Mouse (Mus musculus) gastrocnemius, adult 8-10 months (tissue): ENCODE results near the gene Uncx. TPM values are rescaled to one million over a fixed set of nuclear protein-coding genes. Genes with fewer than 3 reads are reported as not detected.

ENCODE experiments used
- DNase-seq, 2 experiments: peaks; one replicate each; pipeline ENCODE4 v3.0.0; 2022; ENCODE audit warnings: low spot score in 2 of 2
- total RNA-seq, 4 experiments: library from RNA; stranded (reverse); gene quantifications; 2 replicates each; pipeline ENCODE4 v1.2.4; 2022

Gene Uncx
- total RNA-seq, 4 experiments from 2014 or later: not detected

- DNase-seq: no peak
These were observed 738 bp upstream of the Uncx start for GRCm38 (mm10) chr5:139542556-139542955.

GRCm38 (mm10) chr5:139543650-139544270 is 466 bp downstream of the Uncx start:
- no peak for DNase-seq

- DNase-seq: no peak
These were observed 1.2 kb downstream of the Uncx start for GRCm38 (mm10) chr5:139544271-139545135.

- DNase-seq: no peak
These were observed 1.9 kb downstream of the Uncx start for GRCm38 (mm10) chr5:139545221-139545620.

- DNase-seq: no peak
These were observed 2.5 kb downstream of the Uncx start for GRCm38 (mm10) chr5:139545673-139546335.

GRCm38 (mm10) chr5:139546336-139546770 is 3.1 kb downstream of the Uncx start:
- no peak for DNase-seq

GRCm38 (mm10) chr5:139546771-139547420 is 3.6 kb downstream of the Uncx start:
- no peak for DNase-seq

- no peak for DNase-seq
These were observed 4.2 kb downstream of the Uncx start for GRCm38 (mm10) chr5:139547421-139547931.

GRCm38 (mm10) chr5:139553446-139554273 is 10.4 kb downstream of the Uncx start:
- no peak for DNase-seq

- no peak for DNase-seq
These were observed 11.4 kb downstream of the Uncx start for GRCm38 (mm10) chr5:139554478-139555335.

GRCm38 (mm10) chr5:139555476-139556115 is 12.3 kb downstream of the Uncx start:
- DNase-seq: no peak

GRCm38 (mm10) chr5:139556116-139556678 is 12.9 kb downstream of the Uncx start:
- no peak for DNase-seq

- no peak for DNase-seq
These were observed 13.8 kb downstream of the Uncx start for GRCm38 (mm10) chr5:139557079-139557478.

GRCm38 (mm10) chr5:139557531-139558467 is 14.5 kb downstream of the Uncx start:
- DNase-seq: no peak

- no peak for DNase-seq
These were observed 15.1 kb downstream of the Uncx start for GRCm38 (mm10) chr5:139558468-139558804.

GRCm38 (mm10) chr5:139558917-139559660 is 15.8 kb downstream of the Uncx start:
- no peak for DNase-seq

- no peak for DNase-seq
These were observed 16.5 kb downstream of the Uncx start for GRCm38 (mm10) chr5:139559782-139560181.
